Mouse (Mus musculus): ENCODE measurements at regions not wholly inside any gene's neighbourhood (a gene's known extent, or its start where the extent isn't known, plus 50 kb on each side); places are given as distances from the start of the nearest gene placed in this dataset.
"Not testable (repeated sequence)": the region's sequence is repeated elsewhere in the genome, so short reads cannot be mapped to it uniquely, and the experiment has no call there.

GRCm38 (mm10) chr10:120691451-120691850 lies 207.4 kb downstream of the Msrb3 start:
- WGBS = 83% methylated on average over 3 of the region's 3 CpGs
- Histone ChIP-seq H3K27ac (replicated peaks) (no peak overlapping the region), H3K27me3 (ENCODE audit: low read depth, poor library complexity, severe bottlenecking) (peaks cover 36% of the 10 kb centered on the region), H3K9me3 (replicated peaks) (no peaks in the 10 kb centered on the region), H3K36me3 (no peaks in the 10 kb centered on the region), H3K4me3 (no peak overlapping the region), H3K4me1 (peaks cover 9% of the 10 kb centered on the region)
- DNase-seq (ENCODE audit: low spot score) = no peak

- Histone ChIP-seq H3K36me3 (no peaks in the 10 kb centered on the region), H3K27me3 (ENCODE audit: low read depth, poor library complexity, severe bottlenecking) (no peaks in the 10 kb centered on the region), H3K4me1 (no peaks in the 10 kb centered on the region), H3K9me3 (replicated peaks) (no peaks in the 10 kb centered on the region), H3K4me3 (no peak overlapping the region), H3K27ac (replicated peaks) (no peak overlapping the region)
- WGBS = 84% methylated on average over 10 of the region's 10 CpGs
- DNase-seq (ENCODE audit: low spot score) = no peak
Measured at GRCm38 (mm10) chr10:120686123-120686522, 209.9 kb upstream of the Hmga2 start.

- no peak for DNase-seq (ENCODE audit: low spot score)
- 89% methylated on average over 10 of the region's 10 CpGs for WGBS
- Histone ChIP-seq H3K4me3 (no peak overlapping the region), H3K9me3 (replicated peaks) (no peaks in the 10 kb centered on the region), H3K36me3 (no peaks in the 10 kb centered on the region), H3K27me3 (ENCODE audit: low read depth, poor library complexity, severe bottlenecking) (no peaks in the 10 kb centered on the region), H3K27ac (replicated peaks) (no peak overlapping the region), H3K4me1 (0 out of 2 replicates have a peak, but pooled peaks cover 5% of the 10 kb centered on the region)
Measured at GRCm38 (mm10) chr10:120682021-120682420, 205.8 kb upstream of the Hmga2 start.

DNA sequence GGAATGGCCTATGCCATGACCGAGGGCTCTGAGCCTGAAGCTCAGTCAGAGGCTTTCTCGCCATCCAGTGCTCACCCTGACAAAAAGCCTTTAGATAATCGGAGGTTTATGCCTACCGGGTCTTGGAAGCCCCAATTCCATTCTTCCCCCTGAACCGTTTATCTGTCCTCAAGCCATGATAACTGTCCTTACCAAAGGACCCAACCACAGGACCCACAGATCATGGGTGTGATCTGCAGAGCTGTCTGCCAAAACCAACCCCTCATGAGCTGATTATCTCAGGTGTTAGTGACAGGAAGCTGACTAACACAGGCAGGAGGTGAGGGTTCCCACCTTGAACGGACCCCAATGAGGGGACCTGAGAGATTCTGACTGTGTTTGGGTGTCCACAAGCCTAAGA lies 203.7 kb upstream of the Hmga2 start:
- H3K4me3 ChIP-seq = no peak overlapping the region
- no peak overlapping the region for H3K27ac ChIP-seq (replicated peaks)
- H3K9me3 ChIP-seq (replicated peaks) = no peaks in the 10 kb centered on the region
- H3K36me3 ChIP-seq = no peaks in the 10 kb centered on the region
- H3K27me3 ChIP-seq (ENCODE audit: low read depth, poor library complexity, severe bottlenecking) = peaks cover 9% of the 10 kb centered on the region; the same call in 1 of the 2 replicates
- DNase-seq (ENCODE audit: low spot score) = no peak
- WGBS = 79% methylated on average over 6 of the region's 6 CpGs
- 0 out of 2 replicates have a peak, but pooled peaks cover 5% of the 10 kb centered on the region for H3K4me1 ChIP-seq

- H3K27me3 ChIP-seq (ENCODE audit: low read depth, poor library complexity, severe bottlenecking) = peaks cover 10% of the 10 kb centered on the region; the same call in 1 of the 2 replicates
- no peak overlapping the region for H3K27ac ChIP-seq (replicated peaks)
- DNase-seq (ENCODE audit: low spot score) = no peak
- H3K36me3 ChIP-seq = no peaks in the 10 kb centered on the region
- no peak overlapping the region for H3K4me3 ChIP-seq
- H3K9me3 ChIP-seq (replicated peaks) = no peaks in the 10 kb centered on the region
- H3K4me1 ChIP-seq = peaks cover 17% of the 10 kb centered on the region
- 77% methylated on average over 8 of the region's 8 CpGs for WGBS
Measured at GRCm38 (mm10) chr10:120678277-120678676, 202.0 kb upstream of the Hmga2 start.

- H3K27ac ChIP-seq (replicated peaks) = no peak overlapping the region
- no peak for DNase-seq (ENCODE audit: low spot score)
- peaks cover 10% of the 10 kb centered on the region; the same call in 1 of the 2 replicates for H3K27me3 ChIP-seq (ENCODE audit: low read depth, poor library complexity, severe bottlenecking)
- H3K4me1 ChIP-seq = peaks cover 17% of the 10 kb centered on the region
- H3K4me3 ChIP-seq = no peak overlapping the region
- no peaks in the 10 kb centered on the region for H3K36me3 ChIP-seq
- H3K9me3 ChIP-seq (replicated peaks) = no peaks in the 10 kb centered on the region
- WGBS = 91% methylated on average over 4 of the region's 4 CpGs
Measured at GRCm38 (mm10) chr10:120675369-120675768, 199.1 kb upstream of the Hmga2 start.

- Histone ChIP-seq H3K4me1 (peaks cover 12% of the 10 kb centered on the region), H3K9me3 (replicated peaks) (no peaks in the 10 kb centered on the region), H3K4me3 (no peak overlapping the region), H3K36me3 (no peaks in the 10 kb centered on the region), H3K27ac (replicated peaks) (no peak overlapping the region; the same call in 1 of the 2 replicates), H3K27me3 (ENCODE audit: low read depth, poor library complexity, severe bottlenecking) (peaks cover 10% of the 10 kb centered on the region; the same call in 1 of the 2 replicates)
- DNase-seq (ENCODE audit: low spot score) = no peak
- 54% methylated on average over 10 of the region's 10 CpGs for WGBS
Measured at GRCm38 (mm10) chr10:120674321-120675045, 198.2 kb upstream of the Hmga2 start.

DNA sequence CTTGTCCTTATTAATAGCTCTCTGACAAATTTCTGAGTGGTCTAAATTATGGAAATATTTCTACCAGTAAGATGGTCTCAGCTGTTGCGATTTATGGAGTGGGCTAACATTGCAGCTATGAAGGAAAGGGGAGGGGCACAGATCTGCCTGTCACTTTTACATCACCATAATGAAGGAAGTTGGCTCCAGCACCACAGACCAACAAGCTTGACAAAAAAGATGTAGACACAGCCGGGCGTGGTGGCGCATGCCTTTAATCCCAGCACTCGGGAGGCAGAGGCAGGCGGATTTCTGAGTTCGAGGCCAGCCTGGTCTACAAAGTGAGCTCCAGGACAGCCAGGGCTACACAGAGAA lies 191.4 kb upstream of the Hmga2 start:
- 97% methylated on average over 7 of the region's 7 CpGs for WGBS

DNA sequence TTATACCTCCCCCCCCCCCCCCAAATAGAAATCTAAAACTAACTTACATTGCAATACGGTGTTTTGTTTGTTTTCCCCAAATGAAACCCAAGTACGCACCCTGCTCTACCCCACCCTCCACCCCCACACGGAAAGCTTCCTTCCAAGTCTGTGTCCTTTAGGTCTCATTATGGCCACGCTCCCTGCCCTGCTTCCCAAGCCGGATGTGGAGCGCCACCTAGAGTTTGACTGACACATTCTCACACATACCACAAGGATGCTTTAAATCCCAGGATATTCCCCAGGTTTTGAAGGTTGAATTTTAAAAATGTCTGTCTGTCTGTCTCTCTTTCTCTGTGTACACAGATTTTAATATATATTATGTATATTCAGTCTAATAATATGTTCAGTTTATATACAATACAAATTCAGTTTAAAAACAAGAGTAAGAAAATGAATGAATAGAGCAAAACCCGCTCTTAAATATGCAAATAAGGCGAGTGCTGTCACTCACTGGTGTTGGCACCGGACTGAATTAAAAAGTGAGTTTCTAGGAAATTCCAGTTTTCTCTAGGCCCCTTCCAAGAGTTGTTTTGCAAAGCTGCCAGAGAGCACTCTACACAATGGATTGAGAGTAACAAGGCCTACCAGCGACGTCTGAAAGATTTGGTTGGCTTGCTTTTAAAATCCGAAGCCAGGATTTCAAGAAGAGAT lies 190.9 kb upstream of the Hmga2 start:
- WGBS = 65% methylated on average over 12 of the region's 12 CpGs
- DNase-seq (ENCODE audit: low spot score) = peak; percentile 65
- Histone ChIP-seq H3K27ac (replicated peaks) (no peak overlapping the region), H3K36me3 (no peaks in the 10 kb centered on the region), H3K9me3 (replicated peaks) (no peaks in the 10 kb centered on the region), H3K4me1 (no peaks in the 10 kb centered on the region), H3K27me3 (ENCODE audit: low read depth, poor library complexity, severe bottlenecking) (no peaks in the 10 kb centered on the region), H3K4me3 (no peak overlapping the region)

More for the DNA sequence above, 191.4 kb upstream of the Hmga2 start:
- DNase-seq (ENCODE audit: low spot score); H3K9me3 ChIP-seq (replicated peaks); H3K36me3 ChIP-seq; H3K27ac ChIP-seq (replicated peaks); H3K4me1 ChIP-seq; H3K27me3 ChIP-seq (ENCODE audit: low read depth, poor library complexity, severe bottlenecking); H3K4me3 ChIP-seq: not testable (repeated sequence)

- Histone ChIP-seq H3K27me3 (ENCODE audit: low read depth, poor library complexity, severe bottlenecking) (no peaks in the 10 kb centered on the region), H3K4me1 (no peaks in the 10 kb centered on the region), H3K9me3 (replicated peaks) (no peaks in the 10 kb centered on the region), H3K27ac (replicated peaks) (no peak overlapping the region), H3K4me3 (no peak overlapping the region), H3K36me3 (no peaks in the 10 kb centered on the region)
- 92% methylated on average over 7 of the region's 7 CpGs for WGBS
- no peak for DNase-seq (ENCODE audit: low spot score)
Measured at GRCm38 (mm10) chr10:120666202-120666860, 190.1 kb upstream of the Hmga2 start.

- Histone ChIP-seq H3K4me3 (no peak overlapping the region), H3K27ac (replicated peaks) (no peak overlapping the region), H3K4me1 (peaks cover 2% of the 10 kb centered on the region), H3K36me3 (no peaks in the 10 kb centered on the region), H3K9me3 (replicated peaks) (no peaks in the 10 kb centered on the region), H3K27me3 (ENCODE audit: low read depth, poor library complexity, severe bottlenecking) (no peaks in the 10 kb centered on the region)
- 82% methylated on average over 5 of the region's 5 CpGs for WGBS
- DNase-seq (ENCODE audit: low spot score) = no peak
Measured at GRCm38 (mm10) chr10:120665670-120666069, 189.4 kb upstream of the Hmga2 start.

DNA sequence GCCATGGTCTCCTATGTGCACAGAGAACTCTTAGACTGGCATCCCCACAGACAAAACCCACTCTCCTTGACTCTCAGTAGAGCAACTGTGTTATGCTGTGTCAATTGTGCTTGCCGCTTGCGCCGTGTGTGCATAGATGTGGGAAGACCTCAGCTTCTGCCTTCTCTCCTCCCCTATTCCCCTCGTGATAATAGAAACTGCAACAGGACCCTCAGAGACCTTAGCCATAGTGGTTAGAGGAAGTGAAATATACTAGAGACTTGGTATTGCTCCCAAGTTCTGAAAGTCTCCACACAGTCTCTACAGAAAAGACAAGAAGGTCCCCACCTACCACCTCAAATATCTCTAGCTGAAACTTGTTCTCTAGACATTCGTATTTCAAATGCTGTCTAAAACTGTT lies 188.2 kb upstream of the Hmga2 start:
- Histone ChIP-seq H3K27ac (replicated peaks) (no peak overlapping the region), H3K4me3 (no peak overlapping the region), H3K9me3 (replicated peaks) (no peaks in the 10 kb centered on the region), H3K36me3 (no peaks in the 10 kb centered on the region), H3K4me1 (peaks cover 7% of the 10 kb centered on the region), H3K27me3 (ENCODE audit: low read depth, poor library complexity, severe bottlenecking) (no peaks in the 10 kb centered on the region)
- WGBS = 92% methylated on average over 5 of the region's 5 CpGs
- no peak for DNase-seq (ENCODE audit: low spot score)

DNA sequence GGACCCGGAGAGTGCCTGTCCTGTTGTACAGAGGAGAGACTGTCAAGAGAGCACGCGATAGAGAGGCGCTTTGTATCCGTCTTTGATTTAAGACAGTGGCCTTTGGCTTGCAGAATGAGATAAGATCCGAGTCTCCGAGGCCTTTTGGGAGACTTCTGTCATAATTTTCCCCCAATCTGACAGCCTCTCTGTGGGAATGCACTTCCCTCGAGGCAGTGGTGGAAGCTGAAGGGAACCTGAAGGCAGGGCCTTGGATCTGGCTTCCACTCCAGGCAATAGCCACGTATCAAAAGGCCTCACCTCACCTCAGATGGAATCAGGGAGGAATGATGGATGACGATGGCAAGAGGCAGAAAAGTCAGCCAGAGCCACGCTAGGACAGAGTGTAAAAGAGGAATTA lies 187.1 kb upstream of the Hmga2 start:
- WGBS = 90% methylated on average over 11 of the region's 11 CpGs
- no peak for DNase-seq (ENCODE audit: low spot score)
- no peak overlapping the region for H3K4me3 ChIP-seq
- peaks cover 7% of the 10 kb centered on the region for H3K4me1 ChIP-seq
- H3K36me3 ChIP-seq = no peaks in the 10 kb centered on the region
- H3K9me3 ChIP-seq (replicated peaks) = no peaks in the 10 kb centered on the region
- H3K27me3 ChIP-seq (ENCODE audit: low read depth, poor library complexity, severe bottlenecking) = no peaks in the 10 kb centered on the region
- H3K27ac ChIP-seq (replicated peaks) = no peak overlapping the region

All from midbrain, embryonic 10.5 days (tissue).